Mouse (Mus musculus) MEL (cell line): ENCODE results near the gene Apoc4. TPM values are rescaled to one million over a fixed set of nuclear protein-coding genes. Genes with fewer than 3 reads are reported as not detected.

Experiments used
- DNase-seq: peaks from one replicate; pipeline ENCODE4 v3.0.0; 2011; ENCODE audit warnings: low read depth, low spot score
- H3K27ac ChIP-seq: 2 replicates; pipeline ENCODE4 v1.5.1; 2012; ENCODE audit warnings: low read depth, mild to moderate bottlenecking, control low read depth, low read length, moderate library complexity; ENCODE audit not compliant: control insufficient read depth
- H3K27me3 ChIP-seq, 2 experiments: fragments of 150-350 bp in 1 of 2; sonication (generic) in 1 of 2; 2 replicates each; pipeline ENCODE4 v1.6.1; 2012; ENCODE audit warnings: low read length in 2 of 2, mild to moderate bottlenecking in 2 of 2, improper control_type of control experiment in 1 of 2, moderate library complexity in 1 of 2; ENCODE audit not compliant: insufficient read depth in 2 of 2, control insufficient read depth in 1 of 2
- H3K36me3 ChIP-seq, 2 experiments: 2 replicates each; pipeline ENCODE4 v1.6.1; 2012 to 2014; ENCODE audit warnings: low read length in 2 of 2, improper control_type of control experiment in 1 of 2, inconsistent platforms in 1 of 2, mild to moderate bottlenecking in 1 of 2; ENCODE audit not compliant: insufficient read depth in 2 of 2, control insufficient read depth in 1 of 2
- H3K4me1 ChIP-seq, 2 experiments: fragments of 150-350 bp in 1 of 2; sonication (generic) in 1 of 2; 2 replicates each; pipeline ENCODE4 v1.6.1; 2012; ENCODE audit warnings: low read length in 2 of 2, improper control_type of control experiment in 1 of 2, mild to moderate bottlenecking in 1 of 2; ENCODE audit not compliant: insufficient read depth in 2 of 2, control insufficient read depth in 1 of 2
- H3K4me3 ChIP-seq, 2 experiments: fragments of 150-350 bp in 1 of 2; sonication (generic) in 1 of 2; 2 replicates each; pipeline ENCODE4 v1.5.1; 2012; ENCODE audit warnings: low read depth in 2 of 2, low read length in 2 of 2, mild to moderate bottlenecking in 2 of 2, moderate library complexity in 2 of 2, control low read depth in 1 of 2, improper control_type of control experiment in 1 of 2; ENCODE audit not compliant: control insufficient read depth in 1 of 2, insufficient read depth in 1 of 2
- H3K79me2 ChIP-seq: 2 replicates; pipeline ENCODE4 v1.6.1; 2012; ENCODE audit warnings: mild to moderate bottlenecking, low read length, moderate library complexity; ENCODE audit not compliant: control insufficient read depth, poor library complexity, insufficient read depth
- H3K9ac ChIP-seq: 2 replicates; pipeline ENCODE4 v1.6.1; 2012; ENCODE audit warnings: low read depth, mild to moderate bottlenecking, control low read depth, low read length, moderate library complexity; ENCODE audit not compliant: control insufficient read depth, poor library complexity, severe bottlenecking
- H3K9me3 ChIP-seq: fragments of 150-350 bp; sonication (generic); replicated peaks from 2 replicates; pipeline ENCODE4 v1.6.1; 2012; ENCODE audit warnings: mild to moderate bottlenecking, low read length, improper control_type of control experiment, moderate library complexity; ENCODE audit not compliant: insufficient read depth
- BHLHE40 ChIP-seq: IDR thresholded peaks from 2 replicates; pipeline ENCODE4 v1.6.1; 2012; ENCODE audit warnings: low read depth, mild to moderate bottlenecking, inconsistent platforms, low read length, improper control_type of control experiment, borderline replicate concordance
- CHD1 ChIP-seq: IDR thresholded peaks from 2 replicates; pipeline ENCODE4 v1.6.1; 2012; ENCODE audit warnings: low read depth, mild to moderate bottlenecking, inconsistent platforms, low read length, improper control_type of control experiment
- CTCF ChIP-seq, 3 experiments: IDR thresholded peaks in 2 of 3; conservative IDR thresholded peaks in 1 of 3; 2 replicates each; pipeline ENCODE4 v1.5.1; 2011 to 2012; ENCODE audit warnings: low read length in 3 of 3, low read depth in 2 of 3, mild to moderate bottlenecking in 2 of 3, improper control_type of control experiment in 1 of 3, inconsistent platforms in 1 of 3, mixed read lengths in 1 of 3, moderate library complexity in 1 of 3; ENCODE audit not compliant: control insufficient read depth in 1 of 3, insufficient read depth in 1 of 3, poor library complexity in 1 of 3, severe bottlenecking in 1 of 3
- E2F4 ChIP-seq: IDR thresholded peaks from 2 replicates; pipeline ENCODE4 v1.6.1; 2011; ENCODE audit warnings: low read depth, low read length, improper control_type of control experiment, borderline replicate concordance
- ETS1 ChIP-seq: IDR thresholded peaks from 2 replicates; pipeline ENCODE4 v1.6.1; 2012; ENCODE audit warnings: low read depth, mild to moderate bottlenecking, inconsistent platforms, low read length, improper control_type of control experiment, moderate library complexity
- GABPA ChIP-seq: IDR thresholded peaks from 2 replicates; pipeline ENCODE4 v1.6.1; 2012; ENCODE audit warnings: low read depth, mild to moderate bottlenecking, inconsistent platforms, low read length, improper control_type of control experiment, moderate library complexity
- GATA1 ChIP-seq: IDR thresholded peaks from 2 replicates; pipeline ENCODE4 v1.6.1; 2011; ENCODE audit warnings: low read depth, low read length, improper control_type of control experiment
- JUND ChIP-seq: IDR thresholded peaks from 2 replicates; pipeline ENCODE4 v1.6.1; 2011; ENCODE audit warnings: low read depth, mild to moderate bottlenecking, improper control_type of control experiment, low read length
- KAT2A ChIP-seq: conservative IDR thresholded peaks from 2 replicates; pipeline ENCODE4 v1.6.1; 2012; ENCODE audit warnings: low read depth, low read length, improper control_type of control experiment, inconsistent platforms
- MAFK ChIP-seq: IDR thresholded peaks from 2 replicates; pipeline ENCODE4 v1.6.1; 2011; ENCODE audit warnings: low read depth, mild to moderate bottlenecking, low read length, improper control_type of control experiment, borderline replicate concordance
- MAX ChIP-seq: IDR thresholded peaks from 2 replicates; pipeline ENCODE4 v1.6.1; 2011; ENCODE audit warnings: low read length, improper control_type of control experiment
- MAZ ChIP-seq: IDR thresholded peaks from 2 replicates; pipeline ENCODE4 v1.6.1; 2012; ENCODE audit warnings: low read depth, mild to moderate bottlenecking, inconsistent platforms, low read length, improper control_type of control experiment
- MXI1 ChIP-seq: IDR thresholded peaks from 2 replicates; pipeline ENCODE4 v1.6.1; 2011; ENCODE audit warnings: mild to moderate bottlenecking, low read depth, low read length, improper control_type of control experiment
- MYB ChIP-seq: IDR thresholded peaks from 2 replicates; pipeline ENCODE4 v1.6.1; 2011; ENCODE audit warnings: mild to moderate bottlenecking, low read depth, low read length, improper control_type of control experiment
- NELFE ChIP-seq: IDR thresholded peaks from 2 replicates; pipeline ENCODE4 v1.6.1; 2011; ENCODE audit warnings: low read depth, low read length, improper control_type of control experiment
- NRF1 ChIP-seq: IDR thresholded peaks from 2 replicates; pipeline ENCODE4 v1.6.1; 2014; ENCODE audit warnings: low read depth, mild to moderate bottlenecking, inconsistent platforms, low read length, improper control_type of control experiment, moderate library complexity; ENCODE audit not compliant: poor library complexity, insufficient read depth, severe bottlenecking
- POLR2AphosphoS2 ChIP-seq: IDR thresholded peaks from 2 replicates; pipeline ENCODE4 v1.6.1; 2011; ENCODE audit warnings: low read length, improper control_type of control experiment
- POLR2AphosphoS5 ChIP-seq: IDR thresholded peaks from 2 replicates; pipeline ENCODE4 v1.6.1; 2012; ENCODE audit warnings: low read depth, borderline replicate concordance, mild to moderate bottlenecking, inconsistent platforms, low read length, moderate library complexity, mixed read lengths
- RCOR1 ChIP-seq: IDR thresholded peaks from 2 replicates; pipeline ENCODE4 v1.6.1; 2012; ENCODE audit warnings: low read depth, mild to moderate bottlenecking, inconsistent platforms, low read length, improper control_type of control experiment
- SIN3A ChIP-seq: IDR thresholded peaks from 2 replicates; pipeline ENCODE4 v1.6.1; 2012; ENCODE audit warnings: low read length, improper control_type of control experiment, inconsistent platforms
- SMC3 ChIP-seq: IDR thresholded peaks from 2 replicates; pipeline ENCODE4 v1.6.1; 2011; ENCODE audit warnings: low read depth, low read length, improper control_type of control experiment
- TBP ChIP-seq: IDR thresholded peaks from 2 replicates; pipeline ENCODE4 v1.8.0; 2011; ENCODE audit warnings: low read depth, low read length, improper control_type of control experiment
- TCF12 ChIP-seq: IDR thresholded peaks from 2 replicates; pipeline ENCODE4 v1.6.1; 2014; ENCODE audit warnings: low read depth, mild to moderate bottlenecking, inconsistent platforms, low read length, improper control_type of control experiment, moderate library complexity
- USF1 ChIP-seq: IDR thresholded peaks from 2 replicates; pipeline ENCODE4 v1.6.1; 2014; ENCODE audit warnings: low read depth, mild to moderate bottlenecking, inconsistent platforms, low read length, improper control_type of control experiment, moderate library complexity
- ZC3H11A ChIP-seq: IDR thresholded peaks from 2 replicates; pipeline ENCODE4 v1.6.1; 2012; ENCODE audit warnings: low read depth, mild to moderate bottlenecking, inconsistent platforms, low read length, improper control_type of control experiment
- ZKSCAN1 ChIP-seq: IDR thresholded peaks from 2 replicates; pipeline ENCODE4 v1.6.1; 2012; ENCODE audit warnings: low read depth, mild to moderate bottlenecking, inconsistent platforms, low read length, improper control_type of control experiment, moderate library complexity
- ZNF384 ChIP-seq: IDR thresholded peaks from 2 replicates; pipeline ENCODE4 v1.6.1; 2012; ENCODE audit warnings: low read depth, mild to moderate bottlenecking, inconsistent platforms, low read length, improper control_type of control experiment
- polyA plus RNA-seq, 2 experiments: library from polyadenylated mRNA; stranded (reverse) in 1 of 2; unstranded in 1 of 2; fragments of >175 nt in 1 of 2; fragments of >200 nt in 1 of 2; gene quantifications; 2 replicates each; pipeline versions ENCODE4 v1.2.1 to v1.2.4; 2012; ENCODE audit warnings: low replicate concordance in 2 of 2, low read depth in 1 of 2; ENCODE audit not compliant: insufficient read length in 2 of 2, insufficient read depth in 1 of 2, missing spikeins in 1 of 2
- total RNA-seq: library from RNA; depleted of rRNA; stranded (reverse); fragments of 300-350 nt; gene quantifications from 2 replicates; pipeline ENCODE4 v1.2.3, GENCODE M21; 2012

Apoc4 gene
- total and polyA plus RNA-seq, 3 experiments = not detected

- Histone ChIP-seq H3K36me3 (no peaks in the 10 kb centered on the region; a peak in 1 of 4 replicates), H3K79me2 (no peaks in the 10 kb centered on the region), H3K27me3 (no peaks in the 10 kb centered on the region), H3K4me1 (peaks cover 0 to 4% of the 10 kb centered on the region in 2 experiments; a peak in 2 of 4 replicates), H3K4me3 (no peak overlapping the region), H3K9ac (no peak overlapping the region), H3K9me3 (no peaks in the 10 kb centered on the region), H3K27ac (no peak overlapping the region)
- DNase-seq = no peak
- no peak for TF ChIP-seq CHD1
- TF ChIP-seq ETS1 = no peak
- no peak for TF ChIP-seq USF1
- TF ChIP-seq GATA1 = no peak
- TF ChIP-seq JUND = no peak
- TF ChIP-seq MAFK = no peak
- TF ChIP-seq TCF12 = no peak
- TF ChIP-seq ZC3H11A = no peak
- no peak for TF ChIP-seq SMC3
- TF ChIP-seq RCOR1 = no peak
- TF ChIP-seq SIN3A = no peak
- no peak for TF ChIP-seq TBP
- TF ChIP-seq NRF1 = no peak
- no peak for TF ChIP-seq KAT2A
- no peak for TF ChIP-seq MXI1
- no peak for TF ChIP-seq BHLHE40
- no peak for TF ChIP-seq MAZ
- TF ChIP-seq MAX = no peak
These were observed 8.1 kb downstream of the Apoc4 start for GRCm38 (mm10) chr7:19673083-19673699.

GRCm38 (mm10) chr7:19671511-19671910 is 9.8 kb downstream of the Apoc4 start:
- Histone ChIP-seq H3K4me3 (no peak overlapping the region), H3K9me3 (no peaks in the 10 kb centered on the region), H3K4me1 (peaks cover 0 to 4% of the 10 kb centered on the region in 2 experiments; a peak in 2 of 4 replicates), H3K27ac (no peak overlapping the region), H3K36me3 (peaks cover 0 to 3% of the 10 kb centered on the region in 2 experiments; a peak in 2 of 4 replicates), H3K9ac (no peak overlapping the region), H3K79me2 (no peaks in the 10 kb centered on the region), H3K27me3 (no peaks in the 10 kb centered on the region)
- DNase-seq = no peak
- no peak for TF ChIP-seq NELFE
- no peak for TF ChIP-seq ETS1
- TF ChIP-seq E2F4 = no peak
- no peak for TF ChIP-seq BHLHE40
- TF ChIP-seq KAT2A = no peak
- no peak for TF ChIP-seq CHD1
- TF ChIP-seq GABPA = no peak
- TF ChIP-seq CTCF (IDR thresholded peaks at IDR 0.05 in 2 of 3, conservative IDR thresholded peaks at IDR 0.05 in 1 of 3; ENCODE audit: control insufficient read depth in 1 of 3, insufficient read depth in 1 of 3, low read depth in 2 of 3, low read length in 3 of 3, poor library complexity in 1 of 3, severe bottlenecking in 1 of 3) = no peak
- TF ChIP-seq MXI1 = no peak
- TF ChIP-seq NRF1 = no peak
- no peak for TF ChIP-seq MAFK
- no peak for TF ChIP-seq POLR2AphosphoS5
- TF ChIP-seq JUND = no peak
- TF ChIP-seq ZNF384 = no peak
- no peak for TF ChIP-seq ZKSCAN1
- no peak for TF ChIP-seq POLR2AphosphoS2
- TF ChIP-seq MYB = no peak
